In genomic region chr14:51883527-51884030, GRCm38 (mm10) we compare ENCODE assay signal across 8 mouse cellular contexts. TPM values are rescaled to one million over a fixed set of nuclear protein-coding genes. Genes with fewer than 3 reads are reported as not detected.
A peak's percentile ranks its signal among the peaks of the same experiment; 100 is the strongest.
DNase-seq lines count a peak whose midpoint lies in the region; ATAC-seq and TF ChIP-seq lines count a peak whose summit lies in the region.

No protein-coding gene starts in this region.

- H3K36me3 ChIP-seq in embryonic facial prominence, embryonic 11.5 days (replicated peaks; ENCODE audit: control insufficient read depth, insufficient read depth, low read depth, low read length), result no peaks in the 10 kb centered on the region; the same call in 1 of the 2 replicates
- no peaks in the 10 kb centered on the region; the same call in 1 of the 2 replicates for H3K36me3 ChIP-seq in heart, adult 2 months (ENCODE audit: control insufficient read depth, insufficient read depth, low read length)
- peaks cover 21% of the 10 kb centered on the region for H3K36me3 ChIP-seq in limb, embryonic 12.5 days
- peaks cover 20% of the 10 kb centered on the region for H3K36me3 ChIP-seq in midbrain, embryonic 13.5 days

- H3K27me3 ChIP-seq in embryonic facial prominence, embryonic 11.5 days (ENCODE audit: control insufficient read depth, insufficient read depth, low read length), result no peaks in the 10 kb centered on the region
- H3K27me3 ChIP-seq in heart, adult 2 months (ENCODE audit: control insufficient read depth, insufficient read depth, low read length), result no peaks in the 10 kb centered on the region
- H3K27me3 ChIP-seq in limb, embryonic 12.5 days, result no peaks in the 10 kb centered on the region
- no peaks in the 10 kb centered on the region for H3K27me3 ChIP-seq in midbrain, embryonic 13.5 days

- WGBS in embryonic facial prominence, embryonic 11.5 days, result under 1% methylated on average over 4 of the region's 4 CpGs
- 2% methylated on average over 4 of the region's 4 CpGs for WGBS in heart, adult 2 months
- WGBS in limb, embryonic 12.5 days, result 2% methylated on average over 4 of the region's 4 CpGs
- WGBS in midbrain, embryonic 13.5 days, result 1% methylated on average over 4 of the region's 4 CpGs

- peak; percentile 95 for DNase-seq in 416B (ENCODE audit: low read depth)
- peak; percentile 77 for DNase-seq in adrenal gland, adult 8-10 months
- peak; percentile 82 for DNase-seq in embryonic facial prominence, embryonic 11.5 days (ENCODE audit: low spot score)
- DNase-seq in heart, adult 2 months, result peak; percentile 47 to 72
- DNase-seq in kidney, adult 18-20 months, result peak; percentile 71
- peak; percentile 46 to 69 for DNase-seq in spleen, adult 18-20 months

- H3K27ac ChIP-seq in embryonic facial prominence, embryonic 11.5 days (replicated peaks; ENCODE audit: low read depth, low read length), result no peak overlapping the region
- H3K27ac ChIP-seq in heart, adult 2 months, result peak overlapping the region; percentile 61
- H3K27ac ChIP-seq in limb, embryonic 12.5 days, result peak overlapping the region; percentile 86
- H3K27ac ChIP-seq in midbrain, embryonic 13.5 days, result peak overlapping the region; percentile 89

- H3K4me3 ChIP-seq in embryonic facial prominence, embryonic 11.5 days (ENCODE audit: low read depth, low read length), result peak overlapping the region; percentile 62; the same call in 1 of the 2 replicates
- H3K4me3 ChIP-seq in heart, adult 2 months, result peak overlapping the region; percentile 66
- H3K4me3 ChIP-seq in limb, embryonic 12.5 days (replicated peaks), result peak overlapping the region; percentile 74
- H3K4me3 ChIP-seq in midbrain, embryonic 13.5 days (replicated peaks), result peak overlapping the region; percentile 81

- intact Hi-C loops in heart, adult 2 months (cut with DNase I), result loop anchor here (2.0 kb wide), 1 partner anchor 421 kb away; the partner anchor contains the start of gene Mettl3

- H3K9me3 ChIP-seq in embryonic facial prominence, embryonic 11.5 days (replicated peaks; ENCODE audit: control insufficient read depth, low read length), result no peaks in the 10 kb centered on the region
- no peaks in the 10 kb centered on the region for H3K9me3 ChIP-seq in limb, embryonic 12.5 days
- H3K9me3 ChIP-seq in midbrain, embryonic 13.5 days, result no peaks in the 10 kb centered on the region

- peak; percentile 62 for ATAC-seq in embryonic facial prominence, embryonic 11.5 days (replicated peaks; ENCODE audit: insufficient number of reproducible peaks, low FRiP score, low TSS enrichment, low read depth)
- ATAC-seq in limb, embryonic 12.5 days (ENCODE audit: insufficient number of reproducible peaks, insufficient read depth, low FRiP score, low TSS enrichment, low read depth), result peak; percentile 40; the same call in 1 of the 2 replicates
- peak; percentile 35 for ATAC-seq in midbrain, embryonic 13.5 days

- H3K4me1 ChIP-seq in embryonic facial prominence, embryonic 11.5 days (ENCODE audit: control insufficient read depth, insufficient read depth, low read length), result no peaks in the 10 kb centered on the region
- no peaks in the 10 kb centered on the region for H3K4me1 ChIP-seq in heart, adult 2 months (ENCODE audit: control insufficient read depth, insufficient read depth, low read length)
- H3K4me1 ChIP-seq in limb, embryonic 12.5 days (replicated peaks), result peaks cover 12% of the 10 kb centered on the region
- H3K4me1 ChIP-seq in midbrain, embryonic 13.5 days (replicated peaks), result peaks cover 20% of the 10 kb centered on the region

- TF ChIP-seq EP300 in heart, adult 2 months (IDR thresholded peaks at IDR 0.05; ENCODE audit: insufficient read depth, low read depth, low read length), result no peak

- TF ChIP-seq CTCF in heart, adult 2 months (IDR thresholded peaks at IDR 0.05), result peak; percentile 81

- H3K9ac ChIP-seq in embryonic facial prominence, embryonic 11.5 days (replicated peaks; ENCODE audit: low read length), result no peak overlapping the region; the same call in 1 of the 2 replicates
- H3K9ac ChIP-seq in heart, adult 2 months (ENCODE audit: low read depth, low read length), result no peak overlapping the region
- no peak overlapping the region for H3K9ac ChIP-seq in limb, embryonic 12.5 days (replicated peaks)
- peak overlapping the region; percentile 60 for H3K9ac ChIP-seq in midbrain, embryonic 13.5 days (replicated peaks)

- peak overlapping the region; percentile 51 for H3K4me2 ChIP-seq in embryonic facial prominence, embryonic 11.5 days (ENCODE audit: low read depth, low read length)
- H3K4me2 ChIP-seq in limb, embryonic 12.5 days, result peak overlapping the region; percentile 84
- peak overlapping the region; percentile 88 for H3K4me2 ChIP-seq in midbrain, embryonic 13.5 days (replicated peaks)

- H3K79me2 ChIP-seq in heart, adult 2 months (replicated peaks; ENCODE audit: control insufficient read depth, insufficient read depth, low read length), result no peaks in the 10 kb centered on the region

- no peak for TF ChIP-seq POLR2A in heart, adult 2 months (IDR thresholded peaks at IDR 0.05; ENCODE audit: insufficient read depth, low read depth, low read length)

RNA-seq across cellular contexts. Expression of gene Mettl17, which starts 1.1 kb away (rescaled TPM):
- 10 to 100 TPM; 31.5 to 50.1 (median 45.6) TPM for total RNA-seq in adrenal gland, adult 8-10 months (2022)
- polyA plus RNA-seq in embryonic facial prominence, embryonic 11.5 days (2014; fragmentation: Nextera tagmentation; extraction: Ambion mirVana), result 37.9 and 41.5 TPM in 2 replicates
- 10 to 100 TPM; 20.1 to 20.7 TPM for total RNA-seq in heart, adult 2 months (2021)
- 21.1 and 24.8 TPM in 2 replicates for polyA plus RNA-seq in heart, adult 2 months (2012; rRNA removed)
- 59.9 and 64.0 TPM in 2 replicates for polyA plus RNA-seq in limb, embryonic 12.5 days (2016; fragmentation: Nextera tagmentation; extraction: Ambion mirVana)
- 82.7 and 87.6 TPM in 2 replicates for polyA plus RNA-seq in midbrain, embryonic 13.5 days (2015; fragmentation: Nextera tagmentation; extraction: Ambion mirVana)

RNA-seq across cellular contexts. Expression of gene Slc39a2, which starts 9.1 kb away (rescaled TPM):
- total RNA-seq in adrenal gland, adult 8-10 months (2022), result 1 to 10 TPM in 1 of 4 experiments, under 1 TPM in 3; 0.20 to 1.2 (median 0.66) TPM
- polyA plus RNA-seq in embryonic facial prominence, embryonic 11.5 days (2014; fragmentation: Nextera tagmentation; extraction: Ambion mirVana), result 0.36 and 0.50 TPM in 2 replicates
- under 1 TPM; 0.16 to 0.25 TPM for total RNA-seq in heart, adult 2 months (2021)
- polyA plus RNA-seq in heart, adult 2 months (2012; rRNA removed), result 0.53 and 1.7 TPM in 2 replicates
- 0.48 and 0.74 TPM in 2 replicates for polyA plus RNA-seq in limb, embryonic 12.5 days (2016; fragmentation: Nextera tagmentation; extraction: Ambion mirVana)
- 1.8 and 2.0 TPM in 2 replicates for polyA plus RNA-seq in midbrain, embryonic 13.5 days (2015; fragmentation: Nextera tagmentation; extraction: Ambion mirVana)

RNA-seq across cellular contexts. Expression of gene Ear6, which starts 30.1 kb away (rescaled TPM):
- not detected for total RNA-seq in adrenal gland, adult 8-10 months (2022)
- polyA plus RNA-seq in embryonic facial prominence, embryonic 11.5 days (2014; fragmentation: Nextera tagmentation; extraction: Ambion mirVana), result not detected in 2 replicates
- not detected for total RNA-seq in heart, adult 2 months (2021)
- polyA plus RNA-seq in heart, adult 2 months (2012; rRNA removed), result not detected in 2 replicates
- polyA plus RNA-seq in limb, embryonic 12.5 days (2016; fragmentation: Nextera tagmentation; extraction: Ambion mirVana), result not detected in 2 replicates
- polyA plus RNA-seq in midbrain, embryonic 13.5 days (2015; fragmentation: Nextera tagmentation; extraction: Ambion mirVana), result not detected in 2 replicates

RNA-seq across cellular contexts. Expression of gene Ndrg2, which starts 30.4 kb away (rescaled TPM):
- total RNA-seq in adrenal gland, adult 8-10 months (2022), result 100 to 1,000 TPM; 209 to 364 (median 285) TPM
- polyA plus RNA-seq in embryonic facial prominence, embryonic 11.5 days (2014; fragmentation: Nextera tagmentation; extraction: Ambion mirVana), result 11.0 and 12.8 TPM in 2 replicates
- total RNA-seq in heart, adult 2 months (2021), result 1,000 to 10,000 TPM; 1,274 to 1,571 TPM
- polyA plus RNA-seq in heart, adult 2 months (2012; rRNA removed), result 2,120 and 2,574 TPM in 2 replicates
- polyA plus RNA-seq in limb, embryonic 12.5 days (2016; fragmentation: Nextera tagmentation; extraction: Ambion mirVana), result 35.4 and 35.7 TPM in 2 replicates
- 66.6 and 69.7 TPM in 2 replicates for polyA plus RNA-seq in midbrain, embryonic 13.5 days (2015; fragmentation: Nextera tagmentation; extraction: Ambion mirVana)

RNA-seq across cellular contexts. Expression of gene Tppp2, which starts 34.6 kb away (rescaled TPM):
- not detected for total RNA-seq in adrenal gland, adult 8-10 months (2022)
- polyA plus RNA-seq in embryonic facial prominence, embryonic 11.5 days (2014; fragmentation: Nextera tagmentation; extraction: Ambion mirVana), result not detected in 2 replicates
- total RNA-seq in heart, adult 2 months (2021), result not detected
- 0.16 and 0.32 TPM in 2 replicates for polyA plus RNA-seq in heart, adult 2 months (2012; rRNA removed)
- polyA plus RNA-seq in limb, embryonic 12.5 days (2016; fragmentation: Nextera tagmentation; extraction: Ambion mirVana), result not detected in 2 replicates
- polyA plus RNA-seq in midbrain, embryonic 13.5 days (2015; fragmentation: Nextera tagmentation; extraction: Ambion mirVana), result not detected in 2 replicates
